Mouse (Mus musculus) splenic B cell, adult 2 months (primary cell): Measurements from ENCODE around the gene Vav2.
A peak's percentile ranks its signal among the peaks of the same experiment; 100 is the strongest.

Source experiments
- DNase-seq: peaks from one replicate; pipeline ENCODE4 v3.0.0-alpha.2; 2011; ENCODE audit warnings: low read depth, low spot score
- H3K27me3 ChIP-seq: 2 replicates; pipeline ENCODE4 v1.6.1; 2012; ENCODE audit warnings: mild to moderate bottlenecking, low read length, moderate library complexity, mixed read lengths; ENCODE audit not compliant: control insufficient read depth, poor library complexity, insufficient read depth, severe bottlenecking
- H3K36me3 ChIP-seq: 2 replicates; pipeline ENCODE4 v1.6.1; 2012; ENCODE audit warnings: mild to moderate bottlenecking, low read length, moderate library complexity, mixed read lengths; ENCODE audit not compliant: control insufficient read depth, poor library complexity, insufficient read depth, severe bottlenecking

Gene Vav2

DNA sequence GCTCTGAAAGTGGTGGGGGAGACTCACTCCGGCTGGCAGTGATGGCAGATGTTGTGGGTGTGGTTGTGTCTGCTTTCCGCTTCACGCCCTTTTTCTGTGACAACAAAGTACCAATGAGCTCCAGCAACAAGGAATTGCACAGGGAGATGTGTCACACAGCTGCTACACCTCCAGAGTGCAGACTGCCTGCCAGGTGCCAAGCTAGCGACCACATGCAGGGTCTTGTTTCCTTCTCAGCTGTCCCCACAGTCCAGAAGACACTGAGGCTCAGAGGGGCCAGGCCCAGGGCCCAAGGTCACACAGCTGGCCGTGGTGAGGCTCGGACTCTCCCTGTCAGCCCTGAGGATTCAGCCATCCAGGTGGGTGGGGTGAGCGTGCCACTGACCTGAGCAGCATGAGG, 32.9 kb upstream of the Vav2 start:
- Histone ChIP-seq H3K36me3 (peaks cover 10% of the 10 kb centered on the region), H3K27me3 (no peaks in the 10 kb centered on the region)
- no peak for DNase-seq

- peaks cover 6% of the 10 kb centered on the region for H3K36me3 ChIP-seq
- H3K27me3 ChIP-seq: no peaks in the 10 kb centered on the region
- DNase-seq: no peak
These were observed 23.4 kb upstream of the Vav2 start for GRCm38 (mm10) chr2:27450226-27450625.

GRCm38 (mm10) chr2:27447782-27448181, 20.9 kb upstream of the Vav2 start:
- H3K36me3 ChIP-seq: peaks cover 4% of the 10 kb centered on the region
- H3K27me3 ChIP-seq: no peaks in the 10 kb centered on the region
- DNase-seq: no peak

DNA sequence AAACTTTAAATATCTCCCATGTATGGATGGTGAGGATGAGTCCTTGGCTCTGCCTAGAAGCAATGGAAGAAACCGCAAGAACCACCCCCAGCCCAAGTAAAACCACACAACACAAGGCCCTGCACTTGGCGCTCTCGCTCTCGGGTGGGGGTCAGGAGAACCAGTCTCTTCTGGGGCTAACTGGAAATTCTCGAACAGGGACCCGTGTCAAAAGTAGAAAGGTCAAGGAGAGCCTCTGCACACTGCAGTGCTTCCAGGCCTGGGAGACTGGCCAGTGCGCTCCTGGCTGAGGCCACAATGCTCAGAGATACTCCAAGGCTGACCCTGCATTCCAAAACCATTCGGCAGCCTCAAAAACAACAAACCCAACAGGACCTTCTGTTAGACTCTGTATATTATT, 20.0 kb upstream of the Vav2 start:
- H3K36me3 ChIP-seq: peaks cover 2% of the 10 kb centered on the region; the same call in 1 of the 2 replicates
- DNase-seq: no peak
- H3K27me3 ChIP-seq: no peaks in the 10 kb centered on the region

DNA sequence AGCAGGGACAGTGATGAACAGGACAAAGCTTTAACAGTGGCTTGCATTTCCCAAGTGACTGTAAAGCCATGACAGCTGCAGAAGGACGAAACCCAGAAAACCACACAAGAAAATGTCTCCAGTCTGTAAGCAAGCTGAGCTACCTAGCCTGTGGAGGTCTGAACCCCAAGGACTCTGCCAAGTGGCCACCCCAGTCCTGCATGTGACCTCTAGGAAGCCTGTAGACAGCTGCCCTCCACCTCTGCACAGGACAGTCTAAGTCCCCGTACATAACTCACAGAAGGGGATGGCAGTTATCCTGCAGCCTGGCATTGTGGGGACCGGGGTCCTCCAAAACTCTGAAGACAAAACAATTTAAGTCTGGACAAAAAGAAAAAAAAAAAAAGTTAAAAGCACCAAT, 19.1 kb upstream of the Vav2 start:
- H3K36me3 ChIP-seq: peaks cover 2% of the 10 kb centered on the region; the same call in 1 of the 2 replicates
- H3K27me3 ChIP-seq: no peaks in the 10 kb centered on the region
- no peak for DNase-seq

DNA sequence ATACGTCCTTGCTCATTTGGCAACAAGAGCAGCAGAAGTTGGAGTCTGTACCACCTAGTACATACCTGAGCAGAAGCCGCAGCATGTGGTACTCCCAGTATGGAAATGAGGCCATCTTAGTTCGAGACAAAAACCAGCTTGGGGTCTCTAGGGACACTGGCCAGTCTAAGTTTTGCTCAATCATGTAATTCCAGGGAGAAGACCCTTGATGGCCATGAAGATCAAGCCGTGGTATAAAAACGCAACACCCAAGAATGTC, 16.5 kb upstream of the Vav2 start:
- no peak for DNase-seq
- Histone ChIP-seq H3K27me3 (no peaks in the 10 kb centered on the region), H3K36me3 (no peaks in the 10 kb centered on the region)

- Histone ChIP-seq H3K36me3 (no peaks in the 10 kb centered on the region), H3K27me3 (no peaks in the 10 kb centered on the region)
- DNase-seq: no peak
These were observed 16.0 kb upstream of the Vav2 start for GRCm38 (mm10) chr2:27442708-27443449.

GRCm38 (mm10) chr2:27441767-27442707, 15.2 kb upstream of the Vav2 start, which contains the start of gene Brd3os:
Gene Brd3os, plus strand, starts transcription at chr2:27442324.
- DNase-seq: peak; percentile 84
- H3K36me3 ChIP-seq: no peaks in the 10 kb centered on the region
- no peaks in the 10 kb centered on the region for H3K27me3 ChIP-seq

- no peaks in the 10 kb centered on the region for H3K36me3 ChIP-seq
- H3K27me3 ChIP-seq: no peaks in the 10 kb centered on the region
- DNase-seq: peak; percentile 65
These were observed 11.4 kb upstream of the Vav2 start for GRCm38 (mm10) chr2:27438281-27438680.

- no peaks in the 10 kb centered on the region for H3K27me3 ChIP-seq
- no peak for DNase-seq
These were observed 11.0 kb upstream of the Vav2 start for GRCm38 (mm10) chr2:27437876-27438275.

GRCm38 (mm10) chr2:27432599-27432998, 5.8 kb upstream of the Vav2 start:
- Histone ChIP-seq H3K36me3 (no peaks in the 10 kb centered on the region), H3K27me3 (no peaks in the 10 kb centered on the region)
- DNase-seq: peak; percentile 57

More at GRCm38 (mm10) chr2:27437876-27438275, 11.0 kb upstream of the Vav2 start:
- H3K36me3 ChIP-seq: no peaks in the 10 kb centered on the region

- DNase-seq: no peak
- Histone ChIP-seq H3K27me3 (no peaks in the 10 kb centered on the region), H3K36me3 (no peaks in the 10 kb centered on the region)
These were observed 3.8 kb upstream of the Vav2 start for GRCm38 (mm10) chr2:27430621-27431020.

GRCm38 (mm10) chr2:27428071-27428470, 1.2 kb upstream of the Vav2 start:
- Histone ChIP-seq H3K27me3 (no peaks in the 10 kb centered on the region), H3K36me3 (no peaks in the 10 kb centered on the region)
- DNase-seq: peak; percentile 90

DNA sequence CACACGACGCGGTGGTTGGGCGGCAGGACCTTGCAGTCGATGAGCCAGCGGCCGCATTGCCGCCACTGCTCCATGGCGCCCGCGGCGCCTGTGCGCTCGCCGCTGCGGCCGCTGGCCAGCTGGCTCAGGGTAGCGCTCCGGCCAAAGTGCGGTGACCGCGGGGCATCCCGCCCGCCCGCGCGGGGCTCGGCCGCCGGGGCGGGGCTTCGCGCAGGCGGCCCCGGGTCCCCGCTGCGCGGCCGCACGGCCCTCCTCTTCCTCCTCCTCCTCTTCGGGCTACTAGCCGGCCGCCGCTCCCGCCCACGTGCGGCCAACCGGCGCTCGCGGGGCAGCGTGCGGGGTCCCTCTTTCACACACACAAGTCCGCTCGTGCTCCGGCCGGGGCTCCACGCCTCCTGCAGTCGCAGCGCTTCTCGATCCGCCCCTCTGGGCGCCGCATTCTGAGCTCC, 403 bp downstream of the Vav2 start:
- Histone ChIP-seq H3K36me3 (no peaks in the 10 kb centered on the region), H3K27me3 (no peaks in the 10 kb centered on the region)
- DNase-seq: no peak

DNA sequence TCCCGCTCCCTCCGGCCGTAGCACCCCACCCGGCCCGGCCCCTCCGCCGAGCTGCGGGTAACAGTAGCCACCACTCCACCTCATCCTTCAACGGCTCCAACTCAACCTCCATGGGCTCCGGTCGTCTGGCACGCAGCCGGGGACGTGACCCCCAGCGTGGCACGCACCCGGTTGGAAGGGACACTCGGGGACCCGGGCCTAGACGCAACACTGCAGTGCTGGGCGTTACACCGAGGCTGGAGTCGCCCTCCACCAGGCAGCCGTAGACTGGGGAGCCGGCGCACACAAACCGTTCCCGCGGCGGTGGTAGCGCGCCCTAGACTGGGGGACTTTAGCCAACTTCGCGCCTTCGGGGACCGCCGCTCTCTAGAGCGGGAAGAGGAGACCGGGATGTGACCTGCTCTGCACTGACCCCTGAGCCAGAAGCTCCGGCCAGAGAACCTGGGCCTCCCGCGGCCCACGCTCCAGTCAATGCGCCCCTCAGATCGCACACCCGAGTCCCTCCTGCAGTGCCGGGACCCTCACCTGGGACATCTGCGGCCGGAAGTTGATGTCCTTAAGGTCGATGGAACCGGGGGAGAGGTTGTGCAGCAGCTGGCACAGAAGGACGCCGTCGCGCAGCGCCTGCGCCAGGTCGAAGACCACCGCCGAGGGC, 955 bp downstream of the Vav2 start:
- Histone ChIP-seq H3K27me3 (no peaks in the 10 kb centered on the region), H3K36me3 (no peaks in the 10 kb centered on the region)
- peak; percentile 34 for DNase-seq
